Mouse (Mus musculus) lung, postnatal 0 days (tissue): ENCODE measurements around the gene Dhrs7c. TPM values are rescaled to one million over a fixed set of nuclear protein-coding genes. Genes with fewer than 3 reads are reported as not detected.

Experiments used
- ATAC-seq: fragments of 200-750 bp; cut with Nextera tagmentation; 2 replicates; pipeline ENCODE4 v1.8.0; 2017; ENCODE audit warnings: moderate library complexity
- DNase-seq: peaks from one replicate; pipeline ENCODE4 v3.0.0-alpha.2; 2016; ENCODE audit warnings: low spot score
- H3K27ac ChIP-seq: fragments of 300-500 bp; sonication (generic); 2 replicates; pipeline ENCODE4 v1.5.1; 2014; ENCODE audit warnings: antibody characterized with exemption, mild to moderate bottlenecking, low read length, mixed read lengths
- H3K27me3 ChIP-seq: fragments of 300-500 bp; sonication (generic); replicated peaks from 2 replicates; pipeline ENCODE4 v1.6.1; 2014; ENCODE audit warnings: low read length, mixed read lengths; ENCODE audit not compliant: insufficient read depth
- H3K36me3 ChIP-seq: fragments of 300-500 bp; sonication (generic); 2 replicates; pipeline ENCODE4 v1.6.1; 2014; ENCODE audit warnings: low read length, mixed read lengths; ENCODE audit not compliant: insufficient read depth
- H3K4me1 ChIP-seq: fragments of 300-500 bp; sonication (generic); 2 replicates; pipeline ENCODE4 v1.6.1; 2014; ENCODE audit warnings: antibody characterized with exemption, low read depth, low read length, mixed read lengths; ENCODE audit not compliant: insufficient read depth
- H3K4me2 ChIP-seq: fragments of 300-500 bp; sonication (generic); replicated peaks from 2 replicates; pipeline ENCODE4 v1.6.1; 2014; ENCODE audit warnings: low read depth, mild to moderate bottlenecking, low read length, moderate library complexity, mixed read lengths
- H3K4me3 ChIP-seq: fragments of 300-500 bp; sonication (generic); 2 replicates; pipeline ENCODE4 v1.5.1; 2014; ENCODE audit warnings: low read depth, low read length
- H3K9ac ChIP-seq: fragments of 300-500 bp; sonication (generic); replicated peaks from 2 replicates; pipeline ENCODE4 v1.6.1; 2014; ENCODE audit warnings: low read depth, mild to moderate bottlenecking
- H3K9me3 ChIP-seq: fragments of 300-500 bp; sonication (generic); 2 replicates; pipeline ENCODE4 v1.6.1; 2016; ENCODE audit warnings: low read length, mixed read lengths
- CTCF ChIP-seq: IDR thresholded peaks from 2 replicates; pipeline ENCODE4 v1.5.1; 2016; ENCODE audit warnings: antibody characterized with exemption, mild to moderate bottlenecking
- EP300 ChIP-seq: IDR thresholded peaks from 2 replicates; pipeline ENCODE4 v1.6.1; 2016; ENCODE audit warnings: antibody characterized with exemption, mild to moderate bottlenecking, control low read depth
- WGBS: fragments of 180-500 bp; shearing (Covaris S2); extraction: QIAGEN DNeasy Blood & Tissue Kit; methylation state at CpG from one replicate; pipeline ENCODE4 v1.1.7; 2014; 5-methylcytosine and 5-hydroxymethylcytosine counted together
- polyA plus RNA-seq: library from polyadenylated mRNA; unstranded; fragments of >200 nt; fragmentation: Nextera tagmentation; extraction: Ambion mirVana; gene quantifications from 2 replicates; pipeline ENCODE4 v1.2.1, GENCODE M21; 2015

The Dhrs7c gene
- polyA plus RNA-seq, 1 experiment from 2014 or later = 0.66 TPM

GRCm38 (mm10) chr11:67853996-67854395 lies 56.0 kb downstream of the Dhrs7c start:
- no peaks in the 10 kb centered on the region for H3K36me3 ChIP-seq
- WGBS = 23% methylated on average over 6 of the region's 6 CpGs
- no peak overlapping the region for H3K4me3 ChIP-seq
- TF ChIP-seq EP300 (no peak), CTCF (no peak)
- H3K9me3 ChIP-seq = no peaks in the 10 kb centered on the region
- no peaks in the 10 kb centered on the region for H3K4me1 ChIP-seq
- DNase-seq = peak; percentile 53
- H3K9ac ChIP-seq = no peak overlapping the region
- no peak overlapping the region for H3K4me2 ChIP-seq
- H3K27ac ChIP-seq = 0 out of 2 replicates have a peak overlapping the region, but pooled peaks have one; percentile 3
- no peaks in the 10 kb centered on the region for H3K27me3 ChIP-seq
- peak; percentile 67 for ATAC-seq

DNA sequence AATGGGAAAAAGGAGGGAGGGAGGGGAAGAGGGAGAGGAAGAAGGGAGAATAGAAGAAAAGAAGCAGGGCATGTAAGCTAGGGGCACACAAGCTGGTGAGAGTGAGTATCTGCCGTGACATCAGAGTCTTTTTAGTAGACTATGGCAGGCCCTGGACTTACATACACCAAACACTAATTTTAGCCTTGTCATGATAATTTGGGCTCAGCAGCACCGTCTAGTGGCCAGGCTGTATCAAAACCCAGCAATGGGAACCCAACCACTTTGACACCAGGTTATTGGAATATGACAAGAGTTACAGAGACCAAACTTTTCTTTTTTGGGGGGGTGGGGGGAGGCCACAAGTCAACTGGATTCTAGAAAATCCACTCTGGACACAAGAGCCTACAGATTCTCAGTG lies 57.0 kb downstream of the Dhrs7c start:
- H3K4me1 ChIP-seq = no peaks in the 10 kb centered on the region
- no peaks in the 10 kb centered on the region for H3K36me3 ChIP-seq
- no peaks in the 10 kb centered on the region for H3K27me3 ChIP-seq
- H3K27ac ChIP-seq = no peak overlapping the region
- TF ChIP-seq EP300 = no peak
- peak; percentile 84 for TF ChIP-seq CTCF
- H3K9me3 ChIP-seq = no peaks in the 10 kb centered on the region
- H3K4me2 ChIP-seq = no peak overlapping the region
- 29% methylated on average over 2 of the region's 2 CpGs for WGBS
- DNase-seq (peak; percentile 68), ATAC-seq (no peak)
- H3K4me3 ChIP-seq = no peak overlapping the region
- no peak overlapping the region for H3K9ac ChIP-seq

DNA sequence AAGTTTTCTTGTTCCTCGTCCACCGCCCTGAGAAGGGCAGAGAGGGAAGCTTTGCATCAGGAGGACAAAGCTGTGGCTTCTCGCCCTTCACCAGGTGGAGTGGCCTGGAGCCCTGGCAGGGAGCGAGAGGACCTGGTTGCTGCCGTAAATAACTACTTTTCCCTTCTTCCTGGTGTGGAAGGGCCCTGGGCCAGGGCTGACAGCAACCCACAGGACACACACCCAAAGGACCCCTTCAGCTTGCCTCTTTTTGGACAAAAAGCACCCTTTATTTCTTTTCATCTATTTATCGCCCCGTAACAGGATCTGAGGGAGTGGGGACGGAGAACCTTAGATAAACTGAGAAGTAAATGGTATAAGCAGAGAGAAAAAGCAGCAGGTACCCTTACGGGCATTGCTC lies 60.5 kb downstream of the Dhrs7c start:
- no peak for ATAC-seq
- H3K4me2 ChIP-seq = no peak overlapping the region
- no peaks in the 10 kb centered on the region for H3K27me3 ChIP-seq
- TF ChIP-seq CTCF = no peak
- no peak for TF ChIP-seq EP300
- no peaks in the 10 kb centered on the region for H3K9me3 ChIP-seq
- no peak overlapping the region for H3K4me3 ChIP-seq
- 83% methylated on average over 9 of the region's 9 CpGs for WGBS
- H3K27ac ChIP-seq = no peak overlapping the region
- peaks cover 2% of the 10 kb centered on the region; the same call in 1 of the 2 replicates for H3K4me1 ChIP-seq
- no peak for DNase-seq
- no peak overlapping the region for H3K9ac ChIP-seq
- H3K36me3 ChIP-seq = no peaks in the 10 kb centered on the region

DNA sequence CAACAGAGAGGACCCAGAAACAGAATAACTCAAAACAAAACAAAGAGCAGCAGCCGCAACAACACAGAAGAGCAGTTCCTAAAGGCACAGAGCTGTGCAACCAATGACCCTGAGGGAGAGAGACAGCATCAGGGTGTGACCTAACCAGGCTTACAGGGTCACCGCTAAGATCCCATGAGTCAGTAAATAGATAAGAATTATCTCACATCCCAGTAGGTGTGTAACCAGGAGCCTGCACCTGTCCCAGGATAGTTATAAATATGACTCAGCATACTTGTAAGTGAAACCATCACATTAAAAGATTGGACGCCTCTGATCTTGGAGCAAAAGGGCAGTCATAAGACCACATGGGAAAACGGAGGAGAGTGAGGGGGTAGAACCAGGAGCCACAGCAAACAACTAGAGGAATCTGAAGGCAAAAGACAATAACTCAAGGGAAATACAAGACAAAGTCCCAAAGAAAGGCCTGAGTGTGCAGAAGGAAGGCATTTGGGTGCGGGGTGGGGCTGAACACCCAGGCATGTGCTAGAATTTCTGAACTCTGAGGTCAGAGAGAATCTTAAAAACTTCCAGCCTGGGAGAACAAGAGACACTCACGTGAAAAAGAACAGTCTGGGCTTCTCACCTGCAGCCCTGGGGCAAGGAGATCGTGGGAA lies 62.9 kb downstream of the Dhrs7c start:
- peak; percentile 70 for ATAC-seq
- Histone ChIP-seq H3K9me3 (no peaks in the 10 kb centered on the region), H3K4me3 (no peak overlapping the region), H3K27me3 (no peaks in the 10 kb centered on the region), H3K9ac (no peak overlapping the region), H3K4me2 (peak overlapping the region; percentile 22; the same call in 1 of the 2 replicates), H3K4me1 (peaks cover 2% of the 10 kb centered on the region; the same call in 1 of the 2 replicates), H3K36me3 (no peaks in the 10 kb centered on the region), H3K27ac (peak overlapping the region; percentile 71; the same call in 1 of the 2 replicates)
- 41% methylated on average over 7 of the region's 7 CpGs for WGBS
- TF ChIP-seq EP300 = no peak
- no peak for TF ChIP-seq CTCF
- DNase-seq = peak; percentile 46

DNA sequence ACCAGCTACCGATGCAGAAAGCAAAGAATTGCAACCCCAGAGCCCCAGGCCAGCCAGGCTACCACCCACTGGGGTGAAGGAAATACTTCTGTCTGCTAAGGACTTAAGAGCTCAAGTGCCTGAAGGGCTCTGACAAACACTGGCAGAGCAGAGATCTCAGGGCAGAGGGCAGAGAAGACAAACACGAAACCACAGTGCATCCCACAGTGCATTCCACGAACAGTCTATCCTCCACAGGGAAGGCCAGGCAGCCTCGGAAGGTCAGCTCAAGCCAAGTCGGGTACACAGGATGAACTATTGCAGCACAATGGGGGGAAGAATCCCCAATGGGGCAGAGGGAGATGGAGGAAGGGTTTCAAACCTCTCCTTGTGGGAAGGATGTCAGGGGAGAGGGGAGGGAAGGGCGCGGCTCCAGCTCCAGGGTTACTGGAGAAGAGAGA lies 63.4 kb downstream of the Dhrs7c start:
- peak; percentile 80 for ATAC-seq
- TF ChIP-seq CTCF = no peak
- TF ChIP-seq EP300 = no peak
- Histone ChIP-seq H3K9me3 (no peaks in the 10 kb centered on the region), H3K9ac (no peak overlapping the region), H3K36me3 (no peaks in the 10 kb centered on the region), H3K27me3 (no peaks in the 10 kb centered on the region), H3K27ac (peak overlapping the region; percentile 71), H3K4me2 (peak overlapping the region; percentile 22), H3K4me3 (no peak overlapping the region), H3K4me1 (peaks cover 2% of the 10 kb centered on the region; the same call in 1 of the 2 replicates)
- 3% methylated on average over 7 of the region's 7 CpGs for WGBS
- DNase-seq = peak; percentile 47

DNA sequence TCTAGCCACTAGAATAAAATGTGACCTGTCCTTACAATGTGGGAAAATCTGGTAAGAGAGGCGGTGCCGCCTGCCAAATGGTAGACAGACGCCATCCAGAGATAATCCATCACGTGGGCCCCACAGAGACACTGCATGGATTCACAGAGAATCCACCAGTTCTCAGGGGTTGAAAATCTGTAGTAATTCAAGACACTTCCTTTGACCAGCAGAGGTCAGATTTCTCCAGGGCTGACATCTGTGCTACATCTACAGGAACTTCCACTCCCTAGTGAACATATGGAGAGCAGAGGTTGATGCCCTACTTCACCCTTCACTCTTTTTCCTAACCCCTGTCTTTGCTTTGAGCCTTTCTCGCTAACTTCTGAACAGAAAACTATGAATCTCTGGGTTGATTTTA lies 67.1 kb downstream of the Dhrs7c start:
- Histone ChIP-seq H3K4me2 (no peak overlapping the region), H3K9me3 (no peaks in the 10 kb centered on the region), H3K4me3 (no peak overlapping the region), H3K4me1 (peaks cover 2% of the 10 kb centered on the region; the same call in 1 of the 2 replicates), H3K27me3 (no peaks in the 10 kb centered on the region), H3K9ac (no peak overlapping the region), H3K36me3 (no peaks in the 10 kb centered on the region), H3K27ac (no peak overlapping the region)
- ATAC-seq = no peak
- TF ChIP-seq CTCF (peak; percentile 48), EP300 (no peak)
- WGBS = 67% methylated on average over 5 of the region's 5 CpGs
- DNase-seq = peak; percentile 26

Other genes with a start within 250 kb of the Dhrs7c start
- not detected in 2 replicates for gene Rcvrn, start 102.9 kb upstream of the Dhrs7c start, polyA plus RNA-seq
- 0.06 TPM in 1 of 2 replicates, not detected in the other for gene Glp2r, start 27.0 kb upstream of the Dhrs7c start, polyA plus RNA-seq
- gene Gsg1l2, start 23.6 kb upstream of the Dhrs7c start, polyA plus RNA-seq = not detected in 2 replicates
- 2.7 and 3.0 TPM in 2 replicates for gene Usp43, start 124.0 kb downstream of the Dhrs7c start, polyA plus RNA-seq
- gene Cfap52, start 167.5 kb downstream of the Dhrs7c start, polyA plus RNA-seq = 9.8 and 12.4 TPM in 2 replicates
- 72.5 and 77.6 TPM in 2 replicates for gene Stx8, start 168.0 kb downstream of the Dhrs7c start, polyA plus RNA-seq